16 mouse cellular contexts compared by ENCODE assay signal in the genomic region with DNA sequence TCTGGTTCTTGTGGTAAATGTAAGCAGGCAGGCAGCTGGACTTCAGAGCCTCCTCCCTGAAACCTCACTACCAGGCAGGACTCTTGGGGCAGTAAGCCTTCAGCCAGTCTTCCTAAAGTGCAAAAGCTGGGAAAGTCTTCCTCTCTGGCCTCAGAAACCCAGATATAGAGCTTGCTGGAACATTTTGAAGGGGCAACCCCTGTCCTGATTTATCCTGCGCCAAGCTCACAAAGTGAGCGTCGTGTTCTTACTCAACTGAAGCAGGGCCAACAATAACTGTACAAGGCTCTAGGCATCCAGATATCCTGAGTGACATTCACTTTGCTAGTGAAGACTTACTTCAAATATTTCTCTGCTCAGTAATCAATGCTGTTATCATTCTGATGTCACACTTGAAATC.
"Had no signal": no experiment of that assay in that cellular context is flagged by ENCODE, and none has a peak within 500 bp of the region (broad histone marks: within the 10 kb centered on the region; RNA-seq: fewer than 3 reads in every experiment).

No protein-coding gene starts in this region.

- H3K4me1 ChIP-seq: liver, embryonic 15.5 days had no signal

- H3K9me3 ChIP-seq: limb, embryonic 10.5 days; liver, embryonic 15.5 days; midbrain, embryonic 10.5 days; neural tube, embryonic 15.5 days had no signal

- H3K27me3 ChIP-seq: liver, embryonic 15.5 days; neural tube, embryonic 15.5 days had no signal

- ATAC-seq: lung, postnatal 0 days had no signal

- H3K4me3 ChIP-seq: left cerebral cortex, adult 2 months; limb, embryonic 10.5 days; liver, embryonic 15.5 days; midbrain, embryonic 10.5 days; myocyte; neural tube, embryonic 15.5 days had no signal

- H3K36me3 ChIP-seq: limb, embryonic 10.5 days; liver, embryonic 15.5 days had no signal

- H3K4me2 ChIP-seq: liver, embryonic 11.5 days; liver, embryonic 15.5 days; neural tube, embryonic 15.5 days had no signal

- H3K27ac ChIP-seq: left cerebral cortex, adult 2 months; limb, embryonic 10.5 days; liver, embryonic 15.5 days; midbrain, embryonic 10.5 days; neural tube, embryonic 15.5 days had no signal

- DNase-seq: kidney, postnatal 25 days; lung, adult 2 months; lung, postnatal 36 days; midbrain, embryonic 14.5 days; right cerebral cortex, adult 18-20 months; right cerebral cortex, postnatal 25 days; thymus, adult 18-20 months; thymus, postnatal 14 days had no signal

- H3K9ac ChIP-seq: liver, embryonic 15.5 days; neural tube, embryonic 15.5 days had no signal
